Mouse (Mus musculus) lung, postnatal 36 days (tissue): ENCODE results near the gene Gabpb1.
"Not testable (repeated sequence)": the region's sequence is repeated elsewhere in the genome, so short reads cannot be mapped to it uniquely, and the experiment has no call there.

Experiments
- DNase-seq: peaks from one replicate; pipeline ENCODE4 v3.0.0; 2022; ENCODE audit warnings: mixed read lengths

Gabpb1 gene

GRCm38 (mm10) chr2:126635939-126636823, 40.0 kb downstream of the Gabpb1 start:
- peak; percentile 75 for DNase-seq

GRCm38 (mm10) chr2:126633165-126633564, 43.0 kb downstream of the Gabpb1 start:
- DNase-seq, result no peak

- DNase-seq, result no peak
These were observed 47.6 kb downstream of the Gabpb1 start for GRCm38 (mm10) chr2:126628455-126628995.

- no peak for DNase-seq
These were observed 53.0 kb downstream of the Gabpb1 start for GRCm38 (mm10) chr2:126623138-126623537.

- no peak for DNase-seq
These were observed 53.7 kb downstream of the Gabpb1 start for GRCm38 (mm10) chr2:126622455-126622854.

GRCm38 (mm10) chr2:126619249-126619704, 56.9 kb downstream of the Gabpb1 start, which contains the start of gene Hdc:
Gene Hdc, minus strand, starts transcription at chr2:126619299.
- DNase-seq, result peak; percentile 57

- DNase-seq, result peak; percentile 35
These were observed 57.5 kb downstream of the Gabpb1 start for GRCm38 (mm10) chr2:126618470-126619179.

- no peak for DNase-seq
These were observed 60.8 kb downstream of the Gabpb1 start for GRCm38 (mm10) chr2:126615355-126615754.

GRCm38 (mm10) chr2:126609600-126609999, 66.5 kb downstream of the Gabpb1 start:
- not testable (repeated sequence) for DNase-seq

- DNase-seq, result peak; percentile 44
These were observed 68.5 kb downstream of the Gabpb1 start for GRCm38 (mm10) chr2:126607553-126608203.

GRCm38 (mm10) chr2:126606688-126607062, 69.5 kb downstream of the Gabpb1 start:
- DNase-seq, result no peak

- DNase-seq, result peak; percentile 46
These were observed 70.0 kb downstream of the Gabpb1 start for GRCm38 (mm10) chr2:126606061-126606687.

GRCm38 (mm10) chr2:126601918-126602600, 74.1 kb downstream of the Gabpb1 start:
- DNase-seq, result no peak

- peak; percentile 58 for DNase-seq
These were observed 75.6 kb downstream of the Gabpb1 start for GRCm38 (mm10) chr2:126600533-126600932.

- no peak for DNase-seq
These were observed 77.1 kb downstream of the Gabpb1 start for GRCm38 (mm10) chr2:126599005-126599404.

GRCm38 (mm10) chr2:126598359-126598758, 77.8 kb downstream of the Gabpb1 start:
- peak; percentile 33 for DNase-seq

- peak; percentile 54 for DNase-seq
These were observed 78.6 kb downstream of the Gabpb1 start for GRCm38 (mm10) chr2:126597279-126598241.

- no peak for DNase-seq
These were observed 79.6 kb downstream of the Gabpb1 start for GRCm38 (mm10) chr2:126596347-126597072.

- DNase-seq, result peak; percentile 78
These were observed 82.1 kb downstream of the Gabpb1 start for GRCm38 (mm10) chr2:126593831-126594610.
